Mouse (Mus musculus) liver, embryonic 14.5 days (tissue): ENCODE measurements around the gene Exoc6b.

Source experiments
- CTCF ChIP-seq: IDR thresholded peaks from 2 replicates; pipeline ENCODE4 v1.5.1; 2016; ENCODE audit warnings: antibody characterized with exemption, low read depth, control low read depth
- EP300 ChIP-seq: IDR thresholded peaks from 2 replicates; pipeline ENCODE4 v1.6.1; 2016; ENCODE audit warnings: antibody characterized with exemption, low read depth

GRCm38 (mm10) chr6:85069023-85069985, at the start of gene Exoc6b:
- TF ChIP-seq EP300 (no peak), CTCF (peak; percentile 25; the same call in 1 of the 2 replicates)
